Mouse (Mus musculus): ENCODE data around the gene Dgkz. TPM values are rescaled to one million over a fixed set of nuclear protein-coding genes. Genes with fewer than 3 reads are reported as not detected.

Gene Dgkz
- polyA plus RNA-seq, 1 experiment from 2014 or later, result 37.7 TPM

DNA sequence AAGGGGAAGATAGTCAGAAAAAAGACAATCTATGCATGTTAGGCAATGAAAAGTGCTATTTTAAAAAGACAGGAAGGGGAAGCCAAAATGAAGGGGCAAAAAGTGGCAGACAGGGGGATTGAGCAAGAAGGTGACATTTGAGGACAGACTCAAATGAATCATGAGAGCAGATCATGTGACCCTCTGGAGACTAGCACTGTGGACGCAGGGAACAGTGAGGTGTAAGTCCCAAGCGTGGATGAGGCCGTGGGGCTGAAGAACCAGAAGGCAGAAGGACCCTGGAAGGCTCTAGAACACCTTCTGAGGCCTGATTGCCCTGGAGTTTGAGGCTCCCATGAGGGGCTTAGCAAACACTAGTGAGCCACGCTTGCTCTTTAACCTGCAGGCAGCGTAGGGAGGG, 9.3 kb downstream of the Dgkz start:
- H3K4me1 ChIP-seq (ENCODE audit: control insufficient read depth, insufficient read depth, low read length), result peaks cover 12% of the 10 kb centered on the region
- H3K27me3 ChIP-seq (ENCODE audit: control insufficient read depth, insufficient read depth, low read length), result 0 out of 2 replicates have a peak, but pooled peaks cover 4% of the 10 kb centered on the region
- no peak overlapping the region for H3K4me3 ChIP-seq (ENCODE audit: low read depth, low read length)
- no peaks in the 10 kb centered on the region for H3K9me3 ChIP-seq (ENCODE audit: control insufficient read depth, low read length)
- H3K9ac ChIP-seq (ENCODE audit: low read length), result no peak overlapping the region
- WGBS, result 80% methylated on average over 5 of the region's 5 CpGs
- DNase-seq (ENCODE audit: low spot score) (no peak), ATAC-seq (ENCODE audit: insufficient read depth, low FRiP score, low TSS enrichment) (no peak)
- H3K4me2 ChIP-seq (ENCODE audit: low read depth), result no peak overlapping the region
- no peaks in the 10 kb centered on the region for H3K36me3 ChIP-seq (ENCODE audit: control insufficient read depth, insufficient read depth, low read length)
- H3K27ac ChIP-seq (ENCODE audit: low read depth, low read length), result no peak overlapping the region

DNA sequence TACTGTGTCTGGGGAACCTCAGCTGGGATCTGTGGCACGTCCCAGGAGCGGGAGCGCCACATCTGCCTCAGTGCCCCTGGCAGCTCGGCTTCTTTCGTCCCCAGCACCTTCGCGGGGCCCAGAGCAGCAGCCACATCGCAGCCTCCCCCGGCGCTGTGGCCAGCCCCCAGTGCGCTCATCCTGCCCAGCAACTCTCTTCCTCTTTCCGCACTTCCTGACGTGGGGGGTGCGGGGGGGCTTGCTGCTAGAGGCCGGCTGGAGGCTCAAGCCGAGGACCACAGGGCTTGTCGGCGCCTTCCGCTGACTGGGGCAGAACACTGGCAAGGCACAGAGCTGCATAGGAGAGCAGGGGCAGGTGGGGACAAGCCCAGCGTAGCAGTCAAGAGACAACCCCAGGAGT, 10.2 kb downstream of the Dgkz start:
- H3K4me1 ChIP-seq (ENCODE audit: control insufficient read depth, insufficient read depth, low read length), result peaks cover 12% of the 10 kb centered on the region
- peak overlapping the region; percentile 3; the same call in 1 of the 2 replicates for H3K9ac ChIP-seq (ENCODE audit: low read length)
- no peaks in the 10 kb centered on the region for H3K36me3 ChIP-seq (ENCODE audit: control insufficient read depth, insufficient read depth, low read length)
- H3K9me3 ChIP-seq (ENCODE audit: control insufficient read depth, low read length), result no peaks in the 10 kb centered on the region
- H3K4me2 ChIP-seq (ENCODE audit: low read depth), result no peak overlapping the region
- ATAC-seq (ENCODE audit: insufficient read depth, low FRiP score, low TSS enrichment) (no peak), DNase-seq (ENCODE audit: low spot score) (no peak)
- WGBS, result 18% methylated on average over 20 of the region's 20 CpGs
- H3K27ac ChIP-seq (ENCODE audit: low read depth, low read length), result no peak overlapping the region
- H3K4me3 ChIP-seq (ENCODE audit: low read depth, low read length), result no peak overlapping the region
- H3K27me3 ChIP-seq (ENCODE audit: control insufficient read depth, insufficient read depth, low read length), result 0 out of 2 replicates have a peak, but pooled peaks cover 1% of the 10 kb centered on the region

DNA sequence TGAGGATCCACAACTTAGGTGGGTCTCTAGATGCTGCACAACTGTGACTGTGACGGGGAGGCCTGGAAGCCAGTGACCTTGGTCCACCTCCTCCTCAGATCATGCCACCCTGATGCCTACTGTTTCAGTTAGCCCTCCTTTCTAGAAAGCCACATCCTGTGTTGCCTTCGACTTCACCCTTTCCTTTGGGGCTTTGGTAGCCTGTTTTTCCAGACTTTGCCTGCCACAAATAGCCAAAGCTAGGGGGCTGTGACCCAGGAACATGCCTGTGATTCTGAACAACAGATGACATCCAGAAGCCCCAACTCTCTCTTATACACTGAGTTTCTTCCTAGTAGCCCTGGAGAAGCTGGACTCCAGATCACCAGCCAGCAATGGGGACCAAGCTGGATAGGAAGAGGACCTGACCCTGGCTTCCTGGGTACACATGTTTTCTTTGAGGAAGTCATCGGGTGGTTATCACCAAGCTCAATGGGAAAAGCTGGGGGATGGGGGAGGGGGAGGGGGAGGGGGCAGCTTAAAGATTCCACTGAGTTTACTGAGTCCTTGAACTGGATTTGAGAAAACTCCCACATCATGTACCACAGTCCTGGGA, 11.0 kb downstream of the Dgkz start:
- H3K27ac ChIP-seq (ENCODE audit: low read depth, low read length), result no peak overlapping the region
- H3K4me3 ChIP-seq (ENCODE audit: low read depth, low read length), result no peak overlapping the region

DNA sequence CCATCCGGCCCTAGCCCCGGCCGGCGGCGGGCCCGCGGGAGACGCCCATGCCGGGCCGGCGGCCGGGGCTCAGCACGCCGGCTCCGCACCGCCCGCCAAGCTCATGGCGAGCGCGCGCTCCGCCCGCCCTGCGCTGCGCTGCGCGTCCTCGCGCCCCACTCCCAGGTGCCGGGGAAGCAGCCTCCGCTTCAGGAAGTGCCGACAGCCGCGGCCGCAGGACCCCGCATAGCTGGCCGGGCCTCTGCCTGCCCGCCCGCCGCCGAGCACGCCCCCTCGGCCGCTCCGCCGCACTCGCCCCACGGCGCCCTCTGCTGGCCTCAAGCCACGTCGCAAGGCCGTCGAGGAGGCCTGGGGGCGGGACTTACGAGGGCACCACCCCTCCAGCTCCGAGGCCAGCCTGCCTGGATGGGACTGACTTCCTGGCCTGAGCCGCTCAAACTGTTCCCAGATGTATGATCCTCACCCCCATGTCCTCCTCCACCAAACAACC, 12.2 kb downstream of the Dgkz start:
- Histone ChIP-seq H3K4me3 (ENCODE audit: low read depth, low read length) (peak overlapping the region; percentile 83), H3K9me3 (ENCODE audit: control insufficient read depth, low read length) (no peaks in the 10 kb centered on the region), H3K27ac (ENCODE audit: low read depth, low read length) (peak overlapping the region; percentile 67), H3K4me1 (ENCODE audit: control insufficient read depth, insufficient read depth, low read length) (peaks cover 15% of the 10 kb centered on the region), H3K4me2 (ENCODE audit: low read depth) (peak overlapping the region; percentile 68), H3K9ac (ENCODE audit: low read length) (peak overlapping the region; percentile 85), H3K36me3 (ENCODE audit: control insufficient read depth, insufficient read depth, low read length) (no peaks in the 10 kb centered on the region), H3K27me3 (ENCODE audit: control insufficient read depth, insufficient read depth, low read length) (no peaks in the 10 kb centered on the region)
- DNase-seq (ENCODE audit: low spot score) (peak; percentile 96), ATAC-seq (ENCODE audit: insufficient read depth, low FRiP score, low TSS enrichment) (peak; percentile 91)
- 0% methylated on average over 37 of the region's 57 CpGs for WGBS

More for the DNA sequence above, 11.0 kb downstream of the Dgkz start:
- H3K36me3 ChIP-seq (ENCODE audit: control insufficient read depth, insufficient read depth, low read length), result no peaks in the 10 kb centered on the region
- ATAC-seq (ENCODE audit: insufficient read depth, low FRiP score, low TSS enrichment) (no peak), DNase-seq (ENCODE audit: low spot score) (no peak)
- no peaks in the 10 kb centered on the region for H3K9me3 ChIP-seq (ENCODE audit: control insufficient read depth, low read length)
- H3K4me2 ChIP-seq (ENCODE audit: low read depth), result no peak overlapping the region
- WGBS, result 72% methylated on average over 3 of the region's 3 CpGs
- H3K4me1 ChIP-seq (ENCODE audit: control insufficient read depth, insufficient read depth, low read length), result peaks cover 15% of the 10 kb centered on the region
- H3K9ac ChIP-seq (ENCODE audit: low read length), result no peak overlapping the region
- no peaks in the 10 kb centered on the region for H3K27me3 ChIP-seq (ENCODE audit: control insufficient read depth, insufficient read depth, low read length)

- WGBS, result under 1% methylated on average over 37 of the region's 39 CpGs
- H3K4me3 ChIP-seq (ENCODE audit: low read depth, low read length), result peak overlapping the region; percentile 83
- ATAC-seq (ENCODE audit: insufficient read depth, low FRiP score, low TSS enrichment) (peak; percentile 28; the same call in 1 of the 2 replicates), DNase-seq (ENCODE audit: low spot score) (no peak)
- peak overlapping the region; percentile 67 for H3K27ac ChIP-seq (ENCODE audit: low read depth, low read length)
- no peaks in the 10 kb centered on the region for H3K36me3 ChIP-seq (ENCODE audit: control insufficient read depth, insufficient read depth, low read length)
- H3K9ac ChIP-seq (ENCODE audit: low read length), result peak overlapping the region; percentile 85
- H3K27me3 ChIP-seq (ENCODE audit: control insufficient read depth, insufficient read depth, low read length), result no peaks in the 10 kb centered on the region
- peaks cover 15% of the 10 kb centered on the region for H3K4me1 ChIP-seq (ENCODE audit: control insufficient read depth, insufficient read depth, low read length)
- no peaks in the 10 kb centered on the region for H3K9me3 ChIP-seq (ENCODE audit: control insufficient read depth, low read length)
- peak overlapping the region; percentile 68 for H3K4me2 ChIP-seq (ENCODE audit: low read depth)
These were observed 12.7 kb downstream of the Dgkz start for GRCm38 (mm10) chr2:91962864-91963401.

- Histone ChIP-seq H3K36me3 (ENCODE audit: control insufficient read depth, insufficient read depth, low read length) (no peaks in the 10 kb centered on the region), H3K4me3 (ENCODE audit: low read depth, low read length) (peak overlapping the region; percentile 83), H3K4me1 (ENCODE audit: control insufficient read depth, insufficient read depth, low read length) (peaks cover 17% of the 10 kb centered on the region), H3K27ac (ENCODE audit: low read depth, low read length) (no peak overlapping the region), H3K9ac (ENCODE audit: low read length) (peak overlapping the region; percentile 85), H3K9me3 (ENCODE audit: control insufficient read depth, low read length) (no peaks in the 10 kb centered on the region), H3K4me2 (ENCODE audit: low read depth) (peak overlapping the region; percentile 68), H3K27me3 (ENCODE audit: control insufficient read depth, insufficient read depth, low read length) (no peaks in the 10 kb centered on the region)
- no peak for ATAC-seq (ENCODE audit: insufficient read depth, low FRiP score, low TSS enrichment)
- 62% methylated on average over 4 of the region's 4 CpGs for WGBS
- DNase-seq (ENCODE audit: low spot score), result no peak
These were observed 13.5 kb downstream of the Dgkz start for GRCm38 (mm10) chr2:91961901-91962761.

- no peaks in the 10 kb centered on the region for H3K27me3 ChIP-seq (ENCODE audit: control insufficient read depth, insufficient read depth, low read length)
- peaks cover 18% of the 10 kb centered on the region for H3K4me1 ChIP-seq (ENCODE audit: control insufficient read depth, insufficient read depth, low read length)
- no peaks in the 10 kb centered on the region for H3K36me3 ChIP-seq (ENCODE audit: control insufficient read depth, insufficient read depth, low read length)
- WGBS, result 98% methylated on average over 5 of the region's 5 CpGs
- H3K4me2 ChIP-seq (ENCODE audit: low read depth), result no peak overlapping the region
- ATAC-seq (ENCODE audit: insufficient read depth, low FRiP score, low TSS enrichment), result no peak
- no peak for DNase-seq (ENCODE audit: low spot score)
- H3K27ac ChIP-seq (ENCODE audit: low read depth, low read length), result no peak overlapping the region
- no peak overlapping the region for H3K9ac ChIP-seq (ENCODE audit: low read length)
- no peaks in the 10 kb centered on the region for H3K9me3 ChIP-seq (ENCODE audit: control insufficient read depth, low read length)
- no peak overlapping the region for H3K4me3 ChIP-seq (ENCODE audit: low read depth, low read length)
These were observed 15.2 kb downstream of the Dgkz start for GRCm38 (mm10) chr2:91960459-91960858.

GRCm38 (mm10) chr2:91959544-91960410, 15.9 kb downstream of the Dgkz start:
- Histone ChIP-seq H3K4me2 (ENCODE audit: low read depth) (no peak overlapping the region), H3K4me3 (ENCODE audit: low read depth, low read length) (no peak overlapping the region), H3K27ac (ENCODE audit: low read depth, low read length) (no peak overlapping the region), H3K9ac (ENCODE audit: low read length) (no peak overlapping the region), H3K27me3 (ENCODE audit: control insufficient read depth, insufficient read depth, low read length) (no peaks in the 10 kb centered on the region), H3K4me1 (ENCODE audit: control insufficient read depth, insufficient read depth, low read length) (peaks cover 18% of the 10 kb centered on the region), H3K36me3 (ENCODE audit: control insufficient read depth, insufficient read depth, low read length) (no peaks in the 10 kb centered on the region), H3K9me3 (ENCODE audit: control insufficient read depth, low read length) (no peaks in the 10 kb centered on the region)
- 77% methylated on average over 11 of the region's 11 CpGs for WGBS
- DNase-seq (ENCODE audit: low spot score) (no peak), ATAC-seq (ENCODE audit: insufficient read depth, low FRiP score, low TSS enrichment) (no peak)
